Mouse (Mus musculus) frontal cortex, adult (tissue): ENCODE measurements at regions not wholly inside any gene's neighbourhood (a gene's known extent, or its start where the extent isn't known, plus 50 kb on each side); places are given as distances from the start of the nearest gene placed in this dataset.

ENCODE experiments used
- ATAC-seq: cut with Nextera tagmentation; 2 replicates; pipeline ENCODE4 v1.9.2; 2017; ENCODE audit warnings: mild to moderate bottlenecking, moderate library complexity, mixed read lengths; ENCODE audit not compliant: low TSS enrichment

GRCm38 (mm10) chr6:67186537-67187274 is 51.3 kb upstream of the Serbp1 start:
- ATAC-seq, result peak; percentile 93

DNA sequence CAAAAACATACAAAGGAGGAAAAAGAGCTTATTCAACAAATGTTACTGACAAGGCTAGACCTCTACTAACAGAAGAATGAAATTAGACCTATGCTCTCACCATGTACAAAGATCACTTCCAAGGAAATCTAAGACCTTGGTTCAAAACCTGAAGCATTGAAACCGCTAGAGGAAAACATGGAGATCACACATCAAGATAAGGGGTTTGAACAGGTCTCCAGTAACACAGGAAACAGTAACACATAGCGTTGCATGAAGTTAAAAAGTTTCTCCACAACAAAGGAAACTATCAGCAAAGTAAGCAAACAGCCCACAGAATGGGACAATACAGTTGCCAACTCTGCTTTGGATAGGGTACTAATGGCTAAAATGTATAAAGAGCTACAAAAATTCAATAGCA is 53.3 kb upstream of the Serbp1 start:
- no peak for ATAC-seq

DNA sequence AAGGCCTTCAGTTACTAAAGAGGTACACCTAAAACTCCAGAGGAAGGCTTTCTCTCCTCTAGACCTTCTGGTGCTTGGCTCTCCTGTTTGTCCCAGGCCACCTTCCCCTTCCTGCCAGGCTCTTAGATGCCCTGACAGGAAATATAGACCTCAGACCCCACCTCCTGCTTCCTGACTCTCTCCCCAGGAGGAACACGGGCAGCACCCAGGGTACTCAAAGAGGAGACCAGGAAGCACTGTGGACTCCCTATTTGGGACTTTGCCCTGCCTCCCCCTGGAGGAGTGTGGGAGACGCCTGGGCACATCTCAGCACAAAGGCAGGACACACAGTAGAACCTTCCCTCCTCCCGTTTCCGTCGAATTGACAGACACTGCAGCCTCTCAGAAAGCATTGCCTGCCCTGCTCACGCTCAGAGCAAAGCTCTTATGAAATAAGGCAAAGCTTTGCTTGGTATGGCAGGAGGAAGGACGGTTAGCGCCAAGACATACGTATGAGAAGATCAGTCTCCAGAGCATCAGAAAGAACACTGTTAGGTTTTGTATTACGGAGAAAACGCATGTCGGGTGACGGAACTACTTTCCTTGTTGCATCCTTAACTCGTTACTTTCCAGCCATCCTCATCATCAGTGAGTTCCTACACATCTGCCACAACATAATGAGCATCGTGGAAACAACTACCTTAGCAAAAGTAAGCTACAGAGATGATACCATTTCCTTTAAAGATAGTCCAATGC is 54.3 kb upstream of the Serbp1 start:
- no peak for ATAC-seq

DNA sequence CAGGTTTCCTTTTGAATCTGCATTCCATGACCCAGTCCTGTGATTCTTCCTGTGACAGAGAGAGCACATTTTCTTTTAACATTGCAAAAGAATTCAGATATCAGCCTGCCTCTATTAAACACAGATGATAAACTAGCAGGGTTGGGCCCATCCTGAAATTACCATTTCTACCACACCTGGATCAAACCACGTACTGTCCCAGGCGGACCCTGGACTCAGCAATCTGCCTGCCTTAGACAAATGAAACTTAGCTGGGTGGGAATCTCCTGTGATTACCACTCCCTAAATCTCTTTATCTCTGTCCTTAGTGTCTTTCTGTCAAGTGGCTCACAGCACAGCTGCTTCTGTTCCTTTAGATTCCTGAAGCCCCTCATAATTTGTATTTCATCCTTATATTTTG is 55.5 kb upstream of the Serbp1 start:
- ATAC-seq, result no peak

GRCm38 (mm10) chr6:67181459-67181858 is 56.5 kb upstream of the Serbp1 start:
- no peak for ATAC-seq

DNA sequence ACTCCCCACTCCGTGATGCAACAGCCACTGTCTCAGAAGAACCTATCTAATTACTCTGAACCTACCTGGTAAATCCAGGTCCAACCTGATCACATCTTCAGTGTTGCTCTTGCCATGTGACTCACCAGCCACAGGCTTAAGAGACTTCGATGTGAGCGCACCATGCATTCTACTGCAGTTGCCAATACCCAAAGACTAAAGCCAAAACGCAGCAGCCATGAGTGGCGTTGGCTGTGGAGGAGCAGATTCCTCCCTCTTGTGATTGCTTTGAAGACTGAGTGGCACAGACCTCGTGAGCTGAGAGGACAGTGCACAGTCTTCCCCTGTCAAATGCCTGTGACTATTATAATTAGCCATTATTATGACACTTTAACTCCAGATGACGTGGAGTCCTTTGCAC is 58.6 kb upstream of the Serbp1 start:
- no peak for ATAC-seq

DNA sequence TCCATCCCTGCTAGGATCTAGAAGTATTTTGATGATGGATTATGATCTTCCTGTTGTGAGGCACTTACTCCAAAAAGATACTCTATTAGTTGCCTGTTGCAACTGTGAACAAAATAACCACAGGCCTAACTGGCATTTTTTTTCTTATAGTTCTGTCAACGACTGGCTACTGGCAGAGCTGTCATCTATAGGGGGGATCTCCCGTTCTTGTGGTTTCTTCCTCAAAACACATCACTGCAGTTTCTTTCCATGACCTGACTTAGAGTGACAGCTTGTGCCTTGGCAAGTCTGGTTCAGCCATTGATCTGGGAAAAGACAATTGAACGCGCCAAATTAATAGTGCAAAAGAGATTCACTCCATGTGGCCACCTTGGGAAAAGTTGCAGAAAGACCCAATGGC is 59.4 kb upstream of the Serbp1 start:
- no peak for ATAC-seq

- ATAC-seq, result no peak
These were observed 59.9 kb upstream of the Serbp1 start for GRCm38 (mm10) chr6:67178101-67178500.

- no peak for ATAC-seq
These were observed 67.4 kb upstream of the Serbp1 start for GRCm38 (mm10) chr6:67170674-67170946.

DNA sequence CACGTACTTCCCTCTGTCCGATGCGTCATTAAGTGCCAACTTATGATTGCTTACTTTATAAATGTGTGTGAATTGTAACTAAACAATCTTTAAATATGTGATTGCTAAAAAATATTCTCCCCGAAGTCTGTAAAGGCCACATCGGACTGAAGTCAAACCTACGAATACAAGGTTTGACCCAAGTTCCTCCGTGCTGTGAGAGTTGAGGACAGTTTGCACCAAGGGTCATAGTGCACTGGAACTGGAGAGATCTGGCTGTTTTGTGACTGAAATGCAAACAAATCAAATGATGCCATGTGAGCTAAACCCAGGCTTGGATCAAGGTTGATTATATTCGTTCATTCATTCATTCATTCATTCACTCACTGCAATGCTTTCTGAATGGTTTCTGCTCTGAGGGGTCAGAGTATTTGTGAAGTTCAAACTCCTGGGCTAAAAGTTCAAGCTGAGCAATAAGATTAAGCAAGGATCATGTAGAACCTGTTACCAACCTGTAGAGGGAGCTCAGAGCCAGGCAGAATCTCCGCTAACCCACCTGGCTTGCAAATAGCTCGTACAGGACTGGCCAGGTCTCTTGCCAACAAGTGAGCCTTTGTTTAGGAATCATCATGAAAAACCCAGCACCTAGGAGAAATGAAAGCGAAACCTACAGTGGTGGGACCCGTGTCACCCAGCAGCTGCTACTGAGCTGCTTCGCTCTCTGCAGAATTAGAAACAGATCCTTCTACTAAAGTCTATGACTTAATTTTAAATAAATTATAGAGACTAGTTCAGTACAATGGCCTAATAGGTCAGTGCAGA is 67.9 kb upstream of the Serbp1 start:
- peak; percentile 84 for ATAC-seq

DNA sequence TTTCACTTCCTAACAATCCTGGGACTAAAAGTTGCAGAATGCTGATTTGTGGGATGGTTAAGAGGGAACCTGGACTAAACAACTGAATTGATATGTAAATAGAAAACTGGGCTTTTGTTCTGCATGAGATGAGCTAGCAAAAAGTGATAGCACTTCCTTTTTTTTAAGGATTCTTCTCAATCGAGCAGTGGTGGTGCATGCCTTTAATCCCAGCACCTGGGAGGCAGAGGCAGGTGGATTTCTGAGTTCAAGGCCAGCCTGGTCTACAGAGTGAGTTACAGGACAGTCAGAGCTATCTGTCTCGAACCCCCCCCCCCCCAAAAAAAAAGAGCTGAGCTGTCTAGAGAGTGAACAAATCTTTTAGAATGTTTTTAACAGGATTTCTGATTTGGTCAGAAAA is 69.2 kb upstream of the Serbp1 start:
- ATAC-seq, result peak; percentile 12; the same call in 1 of the 2 replicates

- ATAC-seq, result peak; percentile 97
These were observed 69.8 kb upstream of the Serbp1 start for GRCm38 (mm10) chr6:67168031-67168777.

DNA sequence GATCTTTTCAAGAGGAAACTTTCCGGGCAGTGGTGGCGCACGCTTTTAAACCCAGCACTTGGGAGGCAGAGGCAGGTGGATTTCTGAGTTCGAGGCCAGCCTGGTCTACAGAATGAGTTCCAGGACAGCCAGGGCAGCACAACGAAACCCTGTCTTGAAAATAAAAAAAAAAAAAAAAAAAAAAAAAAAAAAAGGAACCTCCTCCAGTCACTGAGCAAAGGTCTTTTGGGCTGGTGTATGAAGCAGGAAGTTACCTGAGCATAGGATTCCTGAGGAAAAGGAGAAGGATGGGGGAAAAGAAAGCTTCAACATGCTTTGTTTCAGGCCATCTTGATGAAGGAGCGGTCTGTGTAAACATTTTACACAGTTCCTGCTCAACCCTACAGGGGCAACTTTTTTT is 72.9 kb upstream of the Serbp1 start:
- ATAC-seq, result no peak

- ATAC-seq, result no peak
These were observed 74.0 kb upstream of the Serbp1 start for GRCm38 (mm10) chr6:67163947-67164346.

- ATAC-seq, result no peak
These were observed 75.2 kb upstream of the Serbp1 start for GRCm38 (mm10) chr6:67162814-67163213.

DNA sequence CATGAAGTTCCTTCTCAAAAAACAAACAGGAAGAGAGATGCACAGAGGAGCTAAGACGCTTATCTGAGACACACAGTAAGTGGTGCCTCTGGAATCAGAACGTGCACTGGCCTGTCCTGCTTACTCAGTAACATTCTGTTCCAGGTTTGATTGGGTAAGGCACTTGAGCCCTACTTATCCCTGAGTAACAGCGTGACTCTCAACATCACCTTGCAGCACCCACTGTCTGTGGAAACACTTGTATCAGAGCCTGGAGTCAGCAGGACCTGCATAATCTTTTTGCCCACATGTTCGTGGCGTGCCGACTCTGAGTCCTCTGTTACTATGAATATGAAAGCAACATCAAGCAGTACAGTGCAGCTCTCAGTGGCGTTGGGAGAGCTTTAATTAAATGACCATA is 76.4 kb upstream of the Serbp1 start:
- no peak for ATAC-seq

DNA sequence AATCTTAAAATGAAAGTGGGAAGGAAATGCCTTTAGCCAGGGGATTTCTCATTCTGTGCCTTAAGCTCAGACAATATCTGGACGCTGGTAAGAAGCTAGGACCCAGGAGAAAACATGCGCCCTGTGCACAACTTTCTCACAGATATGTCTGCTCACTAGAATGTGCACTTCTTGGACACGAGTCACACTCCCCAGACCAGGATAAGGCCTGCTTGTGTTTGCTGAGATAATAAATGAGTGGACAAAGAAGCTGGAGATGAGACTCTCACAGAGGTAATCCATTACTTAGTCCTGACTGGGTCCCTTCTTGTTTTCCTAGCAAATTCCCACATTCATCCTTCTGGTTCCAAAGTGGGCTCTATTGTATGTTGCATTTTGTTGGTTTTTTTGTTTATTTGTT is 77.4 kb upstream of the Serbp1 start:
- ATAC-seq, result no peak

- no peak for ATAC-seq
These were observed 78.1 kb upstream of the Serbp1 start for GRCm38 (mm10) chr6:67159726-67160523.

DNA sequence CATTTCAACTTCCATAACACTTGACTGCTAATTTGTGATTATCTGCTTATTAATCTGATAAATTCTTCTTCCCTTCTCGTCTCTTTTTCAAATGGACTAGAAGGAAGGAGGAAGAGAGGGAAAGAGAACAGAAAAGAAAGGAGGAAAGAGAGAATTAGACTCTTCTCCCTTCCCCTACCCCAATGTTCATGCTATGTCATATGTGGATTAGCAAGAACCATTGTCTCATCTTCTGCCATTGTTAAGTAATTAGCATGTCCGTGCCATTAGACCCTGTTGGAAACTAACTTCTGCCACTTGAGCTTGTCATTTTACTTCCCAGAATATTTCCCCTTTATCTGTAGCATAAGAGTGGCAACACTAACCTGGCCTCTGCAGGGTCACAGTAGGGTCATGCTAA is 78.8 kb upstream of the Serbp1 start:
- no peak for ATAC-seq

GRCm38 (mm10) chr6:67158765-67159164 is 79.2 kb upstream of the Serbp1 start:
- peak; percentile 97 for ATAC-seq

DNA sequence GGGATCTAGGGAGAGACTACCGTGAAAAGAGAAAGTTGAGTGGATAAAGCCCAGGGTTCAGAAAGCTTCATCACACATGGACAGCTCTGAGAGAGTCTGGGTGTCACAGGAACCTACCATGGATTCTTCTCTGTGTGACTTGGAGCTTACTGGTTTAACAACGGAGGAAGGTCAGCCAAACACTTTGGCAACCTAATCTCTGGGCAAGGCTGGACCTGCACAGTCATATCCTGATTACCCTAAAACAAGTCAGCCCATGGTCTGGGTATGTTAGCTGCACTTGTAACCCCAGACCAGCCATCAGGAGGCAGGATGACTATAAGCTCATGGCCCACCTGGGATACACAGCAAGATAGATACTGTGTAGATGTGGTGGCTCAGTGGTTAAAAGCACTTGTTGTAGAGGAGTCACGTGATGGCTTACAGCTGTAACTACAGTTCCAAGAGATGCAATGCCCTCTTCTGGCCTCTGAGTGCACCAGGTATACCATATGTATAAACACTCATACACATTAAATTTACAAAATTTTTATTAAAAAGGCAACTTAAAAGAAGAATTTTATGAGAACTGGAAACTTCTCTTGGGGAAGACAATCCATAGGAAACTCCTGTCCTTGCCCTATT is 85.0 kb upstream of the Serbp1 start:
- ATAC-seq, result no peak
